Comparison of ENCODE assay signal across 8 mouse cellular contexts in genomic region chr13:21167910-21168300, GRCm38 (mm10). TPM values are rescaled to one million over a fixed set of nuclear protein-coding genes. Genes with fewer than 3 reads are reported as not detected.
A peak's percentile ranks its signal among the peaks of the same experiment; 100 is the strongest.
DNase-seq lines count a peak whose midpoint lies in the region; ATAC-seq lines count a peak whose summit lies in the region.

No protein-coding gene starts in this region.

- DNase-seq in kidney, adult 18-20 months: peak; percentile 32
- no peak for DNase-seq in kidney, adult 11 months
- peak; percentile 42 for DNase-seq in c-Kit-positive CD71-positive TER-119-negative erythroid progenitor cells, embryonic 14.5 days (ENCODE audit: low read depth)
- DNase-seq in limb, embryonic 11.5 days (ENCODE audit: low spot score): peak; percentile 66
- no peak for DNase-seq in gastrocnemius, postnatal 25 days
- DNase-seq in urinary bladder, postnatal 14 days (ENCODE audit: low spot score): no peak

- H3K27ac ChIP-seq in heart, embryonic 14.5 days (replicated peaks in 1 of 2; ENCODE audit: control insufficient read depth in 1 of 2, insufficient read depth in 1 of 2, low read depth in 2 of 2, low read length in 2 of 2): peak overlapping the region in 1 of 2 experiments; percentile 56; a peak in 2 of 4 replicates
- H3K27ac ChIP-seq in limb, embryonic 11.5 days (replicated peaks; ENCODE audit: low read depth, low read length): no peak overlapping the region
- H3K27ac ChIP-seq in midbrain, embryonic 12.5 days (replicated peaks): no peak overlapping the region

- no peaks in the 10 kb centered on the region for H3K36me3 ChIP-seq in heart, embryonic 14.5 days (ENCODE audit: control insufficient read depth, insufficient read depth, low read length)
- H3K36me3 ChIP-seq in limb, embryonic 11.5 days (ENCODE audit: control insufficient read depth, insufficient read depth, low read length): no peaks in the 10 kb centered on the region
- H3K36me3 ChIP-seq in midbrain, embryonic 12.5 days: no peaks in the 10 kb centered on the region

- ATAC-seq in heart, embryonic 14.5 days (ENCODE audit: insufficient number of reproducible peaks, insufficient read depth, low FRiP score, low read depth): no peak
- no peak for ATAC-seq in limb, embryonic 11.5 days (ENCODE audit: insufficient number of reproducible peaks, low FRiP score, low TSS enrichment, low read depth)
- 0 out of 2 replicates have a peak, but pooled peaks have one; percentile 21 for ATAC-seq in midbrain, embryonic 12.5 days (ENCODE audit: low FRiP score, low read depth)

- H3K4me3 ChIP-seq in heart, embryonic 14.5 days (ENCODE audit: control insufficient read depth in 1 of 2, insufficient read depth in 1 of 2, low read depth in 1 of 2, low read length in 2 of 2): peak overlapping the region; percentile 57 to 64; a peak in 3 of 4 replicates
- H3K4me3 ChIP-seq in limb, embryonic 11.5 days (ENCODE audit: low read depth, low read length): peak overlapping the region; percentile 48
- H3K4me3 ChIP-seq in midbrain, embryonic 12.5 days: peak overlapping the region; percentile 55

- H3K4me2 ChIP-seq in heart, embryonic 14.5 days (ENCODE audit: low read length): peak overlapping the region; percentile 95
- peak overlapping the region; percentile 73 for H3K4me2 ChIP-seq in limb, embryonic 11.5 days (ENCODE audit: low read depth, severe bottlenecking)
- H3K4me2 ChIP-seq in midbrain, embryonic 12.5 days (replicated peaks): peak overlapping the region; percentile 64

- no peaks in the 10 kb centered on the region for H3K27me3 ChIP-seq in heart, embryonic 14.5 days (ENCODE audit: control insufficient read depth, insufficient read depth, low read length)
- H3K27me3 ChIP-seq in limb, embryonic 11.5 days (ENCODE audit: control insufficient read depth, insufficient read depth, low read length): no peaks in the 10 kb centered on the region
- H3K27me3 ChIP-seq in midbrain, embryonic 12.5 days: peaks cover 4% of the 10 kb centered on the region

- H3K9me3 ChIP-seq in heart, embryonic 14.5 days (ENCODE audit: control insufficient read depth, low read length): no peaks in the 10 kb centered on the region
- H3K9me3 ChIP-seq in limb, embryonic 11.5 days (ENCODE audit: control insufficient read depth, low read length): no peaks in the 10 kb centered on the region
- no peaks in the 10 kb centered on the region for H3K9me3 ChIP-seq in midbrain, embryonic 12.5 days

- peak overlapping the region; percentile 52 for H3K9ac ChIP-seq in heart, embryonic 14.5 days (ENCODE audit: low read length)
- H3K9ac ChIP-seq in limb, embryonic 11.5 days (ENCODE audit: low read length): no peak overlapping the region
- H3K9ac ChIP-seq in midbrain, embryonic 12.5 days (replicated peaks): peak overlapping the region; percentile 50; the same call in 1 of the 2 replicates

- 1% methylated on average over 8 of the region's 8 CpGs for WGBS in heart, embryonic 14.5 days
- under 1% methylated on average over 8 of the region's 8 CpGs for WGBS in limb, embryonic 11.5 days
- 1% methylated on average over 8 of the region's 8 CpGs for WGBS in midbrain, embryonic 12.5 days

- peaks cover 3 to 12% of the 10 kb centered on the region in 2 experiments; a peak in 1 of 4 replicates for H3K4me1 ChIP-seq in heart, embryonic 14.5 days (ENCODE audit: control insufficient read depth in 2 of 2, insufficient read depth in 2 of 2, low read length in 2 of 2)
- H3K4me1 ChIP-seq in limb, embryonic 11.5 days (ENCODE audit: control insufficient read depth, insufficient read depth, low read length): peaks cover 4% of the 10 kb centered on the region; the same call in 1 of the 2 replicates
- H3K4me1 ChIP-seq in midbrain, embryonic 12.5 days: peaks cover 6% of the 10 kb centered on the region

RNA-seq across cellular contexts. Expression of gene Trim27, which starts 11.3 kb away (rescaled TPM):
- 71.9 and 80.1 TPM in 2 replicates for polyA plus RNA-seq in heart, embryonic 14.5 days (2014; fragmentation: Nextera tagmentation; extraction: Ambion mirVana)
- 183 and 190 TPM in 2 replicates for polyA plus RNA-seq in limb, embryonic 11.5 days (2014; fragmentation: Nextera tagmentation; extraction: Ambion mirVana)
- polyA plus RNA-seq in midbrain, embryonic 12.5 days (2016; fragmentation: Nextera tagmentation; extraction: Ambion mirVana): 132 and 140 TPM in 2 replicates
- 10 to 100 TPM; 20.6 to 24.7 TPM for total RNA-seq in gastrocnemius, postnatal 25 days (2021)

RNA-seq across cellular contexts. Expression of gene Olfr1368, which starts 22.2 kb away (rescaled TPM):
- polyA plus RNA-seq in heart, embryonic 14.5 days (2014; fragmentation: Nextera tagmentation; extraction: Ambion mirVana): not detected in 2 replicates
- polyA plus RNA-seq in limb, embryonic 11.5 days (2014; fragmentation: Nextera tagmentation; extraction: Ambion mirVana): not detected in 2 replicates
- polyA plus RNA-seq in midbrain, embryonic 12.5 days (2016; fragmentation: Nextera tagmentation; extraction: Ambion mirVana): not detected in 2 replicates
- total RNA-seq in gastrocnemius, postnatal 25 days (2021): not detected

RNA-seq across cellular contexts. Expression of gene Olfr263, which starts 38.5 kb away (rescaled TPM):
- not detected in 2 replicates for polyA plus RNA-seq in heart, embryonic 14.5 days (2014; fragmentation: Nextera tagmentation; extraction: Ambion mirVana)
- not detected in 2 replicates for polyA plus RNA-seq in limb, embryonic 11.5 days (2014; fragmentation: Nextera tagmentation; extraction: Ambion mirVana)
- polyA plus RNA-seq in midbrain, embryonic 12.5 days (2016; fragmentation: Nextera tagmentation; extraction: Ambion mirVana): not detected in 2 replicates
- total RNA-seq in gastrocnemius, postnatal 25 days (2021): not detected

RNA-seq across cellular contexts. Expression of gene Olfr1369-ps1, which starts 56.6 kb away (rescaled TPM):
- polyA plus RNA-seq in heart, embryonic 14.5 days (2014; fragmentation: Nextera tagmentation; extraction: Ambion mirVana): not detected in 2 replicates
- not detected in 2 replicates for polyA plus RNA-seq in limb, embryonic 11.5 days (2014; fragmentation: Nextera tagmentation; extraction: Ambion mirVana)
- polyA plus RNA-seq in midbrain, embryonic 12.5 days (2016; fragmentation: Nextera tagmentation; extraction: Ambion mirVana): 0.06 and 0.07 TPM in 2 replicates
- not detected for total RNA-seq in gastrocnemius, postnatal 25 days (2021)

Comparison
In these comparisons a context has a peak if more than half of its experiments do, and no peak if none do; other contexts are left out.
1. DNase-seq: peak in kidney, adult 18-20 months (single experiment), c-Kit-positive CD71-positive TER-119-negative erythroid progenitor cells, embryonic 14.5 days (single experiment) and limb, embryonic 11.5 days (single experiment); none in kidney, adult 11 months (single experiment), gastrocnemius, postnatal 25 days (single experiment) and urinary bladder, postnatal 14 days (single experiment).
2. Peak in every context shown above with its lines, with median percentiles within 50 percentile points of each other: H3K4me2 ChIP-seq and H3K4me3 ChIP-seq.